Mouse (Mus musculus): ENCODE measurements at regions not wholly inside any gene's neighbourhood (a gene's known extent, or its start where the extent isn't known, plus 50 kb on each side); places are given as distances from the start of the nearest gene placed in this dataset.

GRCm38 (mm10) chr2:51848491-51848890, 86.5 kb downstream of the Rbm43 start:
- H3K9ac ChIP-seq (replicated peaks) = no peak overlapping the region
- H3K4me2 ChIP-seq (ENCODE audit: low read depth, low read length) = no peak overlapping the region
- no peak overlapping the region for H3K4me3 ChIP-seq (ENCODE audit: low read depth, low read length)
- no peaks in the 10 kb centered on the region for H3K27me3 ChIP-seq (ENCODE audit: insufficient read depth, low read length)
- H3K27ac ChIP-seq (ENCODE audit: low read depth) = no peak overlapping the region
- H3K9me3 ChIP-seq (ENCODE audit: low read length) = no peaks in the 10 kb centered on the region
- no peaks in the 10 kb centered on the region for H3K36me3 ChIP-seq (replicated peaks; ENCODE audit: insufficient read depth, low read length)
- no peaks in the 10 kb centered on the region; the same call in 1 of the 2 replicates for H3K4me1 ChIP-seq (ENCODE audit: insufficient read depth)
- no peak for TF ChIP-seq EP300 (IDR thresholded peaks at IDR 0.05; ENCODE audit: low read depth)
- no peak for TF ChIP-seq CTCF (IDR thresholded peaks at IDR 0.05; ENCODE audit: low read depth)
- no peak for ATAC-seq
- WGBS (ENCODE audit: insufficient replicate concordance) = 58% methylated on average over 2 of the region's 2 CpGs
- no peak for DNase-seq

- Histone ChIP-seq H3K27me3 (ENCODE audit: insufficient read depth, low read length) (no peaks in the 10 kb centered on the region), H3K27ac (ENCODE audit: low read depth) (no peak overlapping the region), H3K9me3 (ENCODE audit: low read length) (no peaks in the 10 kb centered on the region), H3K4me1 (ENCODE audit: insufficient read depth) (no peaks in the 10 kb centered on the region; the same call in 1 of the 2 replicates), H3K36me3 (replicated peaks; ENCODE audit: insufficient read depth, low read length) (no peaks in the 10 kb centered on the region), H3K4me3 (ENCODE audit: low read depth, low read length) (no peak overlapping the region), H3K4me2 (ENCODE audit: low read depth, low read length) (no peak overlapping the region), H3K9ac (replicated peaks) (no peak overlapping the region)
- TF ChIP-seq EP300 (IDR thresholded peaks at IDR 0.05; ENCODE audit: low read depth) = no peak
- no peak for TF ChIP-seq CTCF (IDR thresholded peaks at IDR 0.05; ENCODE audit: low read depth)
- no peak for ATAC-seq
- DNase-seq = no peak
- 80% methylated on average over 9 of the region's 9 CpGs for WGBS (ENCODE audit: insufficient replicate concordance)
These were observed 84.4 kb downstream of the Rbm43 start for GRCm38 (mm10) chr2:51850581-51850980.

- Histone ChIP-seq H3K4me3 (ENCODE audit: low read depth, low read length) (no peak overlapping the region), H3K4me1 (ENCODE audit: insufficient read depth) (no peaks in the 10 kb centered on the region; the same call in 1 of the 2 replicates), H3K36me3 (replicated peaks; ENCODE audit: insufficient read depth, low read length) (no peaks in the 10 kb centered on the region), H3K27me3 (ENCODE audit: insufficient read depth, low read length) (no peaks in the 10 kb centered on the region), H3K9me3 (ENCODE audit: low read length) (no peaks in the 10 kb centered on the region), H3K27ac (ENCODE audit: low read depth) (no peak overlapping the region), H3K4me2 (ENCODE audit: low read depth, low read length) (no peak overlapping the region), H3K9ac (replicated peaks) (no peak overlapping the region)
- TF ChIP-seq CTCF (IDR thresholded peaks at IDR 0.05; ENCODE audit: low read depth) (no peak), EP300 (IDR thresholded peaks at IDR 0.05; ENCODE audit: low read depth) (no peak)
- no peak for ATAC-seq
- DNase-seq = no peak
- 87% methylated on average over 7 of the region's 7 CpGs for WGBS (ENCODE audit: insufficient replicate concordance)
These were observed 83.3 kb downstream of the Rbm43 start for GRCm38 (mm10) chr2:51851711-51852110.

- TF ChIP-seq CTCF (IDR thresholded peaks at IDR 0.05; ENCODE audit: low read depth) = no peak
- no peak for TF ChIP-seq EP300 (IDR thresholded peaks at IDR 0.05; ENCODE audit: low read depth)
- Histone ChIP-seq H3K27me3 (ENCODE audit: insufficient read depth, low read length) (no peaks in the 10 kb centered on the region), H3K4me3 (ENCODE audit: low read depth, low read length) (no peak overlapping the region), H3K27ac (ENCODE audit: low read depth) (no peak overlapping the region), H3K4me2 (ENCODE audit: low read depth, low read length) (no peak overlapping the region), H3K4me1 (ENCODE audit: insufficient read depth) (no peaks in the 10 kb centered on the region), H3K36me3 (replicated peaks; ENCODE audit: insufficient read depth, low read length) (no peaks in the 10 kb centered on the region), H3K9me3 (ENCODE audit: low read length) (no peaks in the 10 kb centered on the region), H3K9ac (replicated peaks) (no peak overlapping the region)
- no peak for DNase-seq
- no peak for ATAC-seq
These were observed 77.7 kb downstream of the Rbm43 start for GRCm38 (mm10) chr2:51857226-51857625.

- no peak overlapping the region for H3K27ac ChIP-seq (ENCODE audit: low read depth)
- H3K9ac ChIP-seq (replicated peaks) = no peak overlapping the region
- WGBS (ENCODE audit: insufficient replicate concordance) = 75% methylated on average over 5 of the region's 5 CpGs
- H3K4me3 ChIP-seq (ENCODE audit: low read depth, low read length) = no peak overlapping the region
- no peak for DNase-seq
- no peak for ATAC-seq
- H3K4me1 ChIP-seq (ENCODE audit: insufficient read depth) = no peaks in the 10 kb centered on the region
- no peaks in the 10 kb centered on the region for H3K27me3 ChIP-seq (ENCODE audit: insufficient read depth, low read length)
- TF ChIP-seq CTCF (IDR thresholded peaks at IDR 0.05; ENCODE audit: low read depth) (no peak), EP300 (IDR thresholded peaks at IDR 0.05; ENCODE audit: low read depth) (no peak)
- no peaks in the 10 kb centered on the region for H3K9me3 ChIP-seq (ENCODE audit: low read length)
- no peak overlapping the region for H3K4me2 ChIP-seq (ENCODE audit: low read depth, low read length)
- no peaks in the 10 kb centered on the region for H3K36me3 ChIP-seq (replicated peaks; ENCODE audit: insufficient read depth, low read length)
These were observed 68.9 kb downstream of the Rbm43 start for GRCm38 (mm10) chr2:51866045-51866444.

- H3K9ac ChIP-seq (replicated peaks) = no peak overlapping the region
- TF ChIP-seq EP300 (IDR thresholded peaks at IDR 0.05; ENCODE audit: low read depth) (no peak), CTCF (IDR thresholded peaks at IDR 0.05; ENCODE audit: low read depth) (no peak)
These were observed 66.0 kb downstream of the Rbm43 start for GRCm38 (mm10) chr2:51868878-51869510.

More at GRCm38 (mm10) chr2:51868878-51869510, 66.0 kb downstream of the Rbm43 start:
- Histone ChIP-seq H3K4me3 (ENCODE audit: low read depth, low read length) (no peak overlapping the region), H3K27ac (ENCODE audit: low read depth) (no peak overlapping the region), H3K27me3 (ENCODE audit: insufficient read depth, low read length) (no peaks in the 10 kb centered on the region), H3K4me1 (ENCODE audit: insufficient read depth) (no peaks in the 10 kb centered on the region), H3K4me2 (ENCODE audit: low read depth, low read length) (no peak overlapping the region), H3K36me3 (replicated peaks; ENCODE audit: insufficient read depth, low read length) (no peaks in the 10 kb centered on the region), H3K9me3 (ENCODE audit: low read length) (no peaks in the 10 kb centered on the region)
- DNase-seq = no peak
- 74% methylated on average over 4 of the region's 4 CpGs for WGBS (ENCODE audit: insufficient replicate concordance)
- no peak for ATAC-seq

All from liver, postnatal 0 days (tissue).